Mouse (Mus musculus) cortical plate, adult 2 months (tissue): ENCODE results near the gene Frs3.

ENCODE experiments used
- CTCF ChIP-seq: fragments of 200-500 bp; IDR thresholded peaks from 2 replicates; pipeline ENCODE4 v1.5.1; 2011; ENCODE audit warnings: mild to moderate bottlenecking, control low read depth, low read length; ENCODE audit not compliant: insufficient read depth; ENCODE audit errors: extremely low read depth
- POLR2A ChIP-seq: fragments of 200-500 bp; IDR thresholded peaks from 2 replicates; pipeline ENCODE4 v1.6.1; 2011; ENCODE audit warnings: mild to moderate bottlenecking, low read length, control low read depth; ENCODE audit not compliant: insufficient read depth; ENCODE audit errors: extremely low read depth

DNA sequence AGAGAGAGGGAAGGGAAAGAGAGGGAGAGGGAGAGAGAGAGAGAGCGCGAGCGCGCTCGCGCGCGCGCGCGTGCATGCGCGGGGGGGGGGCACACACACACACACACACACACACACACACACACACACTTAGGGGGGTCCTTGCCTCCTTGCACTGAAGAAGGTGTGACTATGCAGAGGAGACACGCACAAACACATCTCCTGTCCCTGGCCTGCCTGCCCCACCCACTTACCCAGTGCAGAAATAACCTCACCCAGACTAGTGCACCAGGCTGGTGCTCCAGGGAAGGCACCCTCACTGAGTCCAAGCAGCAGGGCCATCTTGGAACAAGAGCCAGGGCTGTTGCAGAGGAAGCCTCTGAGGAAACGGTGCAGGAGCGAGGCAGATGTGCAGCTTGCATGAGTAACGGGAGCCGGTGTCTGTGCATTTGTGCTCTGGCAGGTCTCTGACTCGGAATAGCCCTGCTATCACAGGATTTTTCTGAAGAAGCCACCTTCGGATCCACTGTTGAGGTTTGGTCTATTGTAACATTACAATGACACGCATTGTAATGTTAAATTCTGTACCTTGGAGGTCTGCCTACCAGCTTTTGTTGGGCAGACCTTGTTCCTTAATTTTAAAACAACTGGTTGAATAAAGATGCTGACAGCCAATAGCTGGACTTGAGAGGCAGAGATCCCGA is 24.2 kb downstream of the Frs3 start:
- TF ChIP-seq CTCF (no peak), POLR2A (no peak)
